Mouse (Mus musculus) testis, adult 2 months (tissue): Measurements from ENCODE around the gene Ndufb4.

Source experiments
- CTCF ChIP-seq: fragments of 200-500 bp; IDR thresholded peaks from 2 replicates; pipeline ENCODE4 v1.5.1; 2012; ENCODE audit warnings: low read depth, mild to moderate bottlenecking, inconsistent platforms, low read length, moderate library complexity; ENCODE audit not compliant: control insufficient read depth, insufficient read depth, insufficient replicate concordance
- POLR2A ChIP-seq: fragments of 200-500 bp; IDR thresholded peaks from 2 replicates; pipeline ENCODE4 v1.6.1; 2012; ENCODE audit warnings: low read depth, mild to moderate bottlenecking, inconsistent platforms, low read length, moderate library complexity; ENCODE audit not compliant: control insufficient read depth

DNA sequence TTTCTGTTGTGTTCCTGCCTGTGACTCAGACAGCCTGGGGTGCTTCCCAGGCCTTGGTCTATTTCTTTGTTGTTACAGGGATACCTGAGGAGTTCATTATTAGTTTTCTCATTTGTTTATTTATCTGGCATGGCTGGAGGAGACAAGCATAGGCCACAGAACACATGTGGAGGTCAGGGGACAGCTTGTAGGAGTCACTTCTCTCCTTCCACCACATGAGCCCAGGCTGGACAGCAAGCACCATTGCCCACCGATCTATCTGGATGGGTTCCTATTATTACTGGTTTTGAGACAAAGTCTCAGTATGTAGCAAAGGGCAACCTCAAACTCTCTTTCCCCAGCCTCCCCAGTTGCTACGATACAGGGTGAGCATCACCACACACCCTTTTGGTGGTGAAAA is 26.0 kb upstream of the Ndufb4 start:
- TF ChIP-seq CTCF (no peak), POLR2A (no peak)
